Mouse (Mus musculus): ENCODE results near the gene Il16. TPM values are rescaled to one million over a fixed set of nuclear protein-coding genes. Genes with fewer than 3 reads are reported as not detected.

Il16 gene
- polyA plus RNA-seq, 1 experiment = not detected

DNA sequence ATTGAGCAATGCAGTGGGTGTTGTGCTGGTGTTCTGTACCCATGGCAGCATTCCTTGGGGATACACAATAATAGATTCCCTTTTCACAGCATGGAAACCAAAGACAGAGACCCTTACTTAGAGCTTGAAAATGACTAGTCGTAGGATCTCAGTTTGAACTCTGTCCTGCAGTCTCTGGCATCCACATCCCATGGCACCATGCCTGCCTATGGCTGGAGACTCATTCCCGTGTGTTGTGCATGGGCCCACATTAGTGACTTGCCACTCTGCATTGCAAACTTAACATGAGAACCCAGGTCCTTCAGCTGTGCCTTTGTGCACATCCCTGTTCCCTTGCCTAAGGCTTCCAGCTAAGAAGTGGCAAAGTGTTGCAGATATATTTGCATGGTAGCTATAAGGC lies 100.8 kb downstream of the Il16 start:
- TF ChIP-seq GATA1 (IDR thresholded peaks at IDR 0.05; ENCODE audit: low read length) = no peak

GRCm38 (mm10) chr7:83643581-83643980 lies 101.9 kb downstream of the Il16 start:
- no peak for TF ChIP-seq GATA1 (IDR thresholded peaks at IDR 0.05; ENCODE audit: low read length)

- no peak for TF ChIP-seq GATA1 (IDR thresholded peaks at IDR 0.05; ENCODE audit: low read length)
These were observed 104.4 kb downstream of the Il16 start for GRCm38 (mm10) chr7:83641163-83641562.

- TF ChIP-seq GATA1 (IDR thresholded peaks at IDR 0.05; ENCODE audit: low read length) = no peak
These were observed 104.9 kb downstream of the Il16 start for GRCm38 (mm10) chr7:83640581-83640980.

- TF ChIP-seq GATA1 (IDR thresholded peaks at IDR 0.05; ENCODE audit: low read length) = no peak
These were observed 106.4 kb downstream of the Il16 start for GRCm38 (mm10) chr7:83639084-83639483.

- no peak for TF ChIP-seq GATA1 (IDR thresholded peaks at IDR 0.05; ENCODE audit: low read length)
These were observed 107.5 kb downstream of the Il16 start for GRCm38 (mm10) chr7:83637781-83638583.

- TF ChIP-seq GATA1 (IDR thresholded peaks at IDR 0.05; ENCODE audit: low read length) = no peak
These were observed 109.1 kb downstream of the Il16 start for GRCm38 (mm10) chr7:83636425-83636824.

DNA sequence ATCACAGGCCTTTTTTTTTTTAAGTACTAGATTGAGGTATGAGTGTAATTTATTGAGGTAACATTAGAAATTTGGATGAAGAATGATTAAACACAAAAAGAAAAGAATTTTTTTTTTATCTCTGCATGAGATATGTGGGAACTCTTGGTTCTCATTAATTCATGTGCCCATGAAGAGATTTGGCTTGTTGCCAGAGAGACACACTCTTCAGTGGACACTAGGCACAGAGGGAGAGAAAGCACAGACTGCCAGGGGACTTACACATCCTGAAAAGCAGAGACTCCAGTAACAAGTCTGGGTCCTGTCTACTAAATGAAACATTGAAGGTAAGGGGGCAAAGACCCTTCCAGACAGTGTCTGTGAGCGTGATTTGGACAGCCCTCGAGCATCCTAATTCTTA lies 109.8 kb downstream of the Il16 start:
- no peak for TF ChIP-seq GATA1 (IDR thresholded peaks at IDR 0.05; ENCODE audit: low read length)

DNA sequence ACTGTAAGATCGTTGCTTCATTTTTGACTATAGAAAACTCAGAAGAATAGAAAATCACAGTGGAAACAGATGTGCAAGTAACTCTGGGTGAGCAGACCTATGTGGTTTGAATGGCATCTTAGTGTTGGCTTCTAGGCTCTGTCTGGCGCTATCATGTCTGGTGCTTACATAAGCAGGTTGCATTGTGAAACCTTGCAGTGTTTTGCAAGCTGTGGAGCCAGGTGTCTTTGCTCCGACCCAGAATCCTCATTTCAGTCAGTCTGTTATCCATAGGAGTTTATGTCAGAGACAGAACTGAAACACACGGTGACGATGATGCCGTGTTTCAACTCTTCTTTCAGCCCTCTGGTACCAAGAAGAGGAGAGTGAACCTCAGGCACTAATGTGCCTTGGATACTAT lies 111.7 kb downstream of the Il16 start:
- TF ChIP-seq GATA1 (IDR thresholded peaks at IDR 0.05; ENCODE audit: low read length) = no peak

DNA sequence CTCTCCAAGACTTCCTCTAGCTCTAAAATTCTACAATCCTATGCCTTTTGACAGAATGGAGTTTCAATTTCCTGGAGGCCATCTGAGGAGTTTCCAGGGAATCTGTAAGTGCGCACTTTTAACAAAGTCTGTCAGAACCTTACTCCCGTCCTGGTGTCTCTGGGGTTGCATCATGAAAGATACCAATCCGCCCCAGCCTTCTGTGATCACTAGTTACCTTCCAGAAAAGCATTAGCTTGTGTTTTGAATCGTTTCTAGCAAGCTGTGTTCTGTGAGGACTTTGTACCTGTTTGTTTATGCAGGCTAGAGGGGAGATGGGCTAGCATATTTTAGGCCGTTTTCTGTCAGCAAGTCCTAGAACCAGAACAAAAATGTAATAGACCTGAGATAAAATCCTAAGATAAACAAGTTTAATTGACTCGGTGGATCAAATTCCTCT lies 112.8 kb downstream of the Il16 start:
- no peak for TF ChIP-seq GATA1 (IDR thresholded peaks at IDR 0.05; ENCODE audit: low read length)

DNA sequence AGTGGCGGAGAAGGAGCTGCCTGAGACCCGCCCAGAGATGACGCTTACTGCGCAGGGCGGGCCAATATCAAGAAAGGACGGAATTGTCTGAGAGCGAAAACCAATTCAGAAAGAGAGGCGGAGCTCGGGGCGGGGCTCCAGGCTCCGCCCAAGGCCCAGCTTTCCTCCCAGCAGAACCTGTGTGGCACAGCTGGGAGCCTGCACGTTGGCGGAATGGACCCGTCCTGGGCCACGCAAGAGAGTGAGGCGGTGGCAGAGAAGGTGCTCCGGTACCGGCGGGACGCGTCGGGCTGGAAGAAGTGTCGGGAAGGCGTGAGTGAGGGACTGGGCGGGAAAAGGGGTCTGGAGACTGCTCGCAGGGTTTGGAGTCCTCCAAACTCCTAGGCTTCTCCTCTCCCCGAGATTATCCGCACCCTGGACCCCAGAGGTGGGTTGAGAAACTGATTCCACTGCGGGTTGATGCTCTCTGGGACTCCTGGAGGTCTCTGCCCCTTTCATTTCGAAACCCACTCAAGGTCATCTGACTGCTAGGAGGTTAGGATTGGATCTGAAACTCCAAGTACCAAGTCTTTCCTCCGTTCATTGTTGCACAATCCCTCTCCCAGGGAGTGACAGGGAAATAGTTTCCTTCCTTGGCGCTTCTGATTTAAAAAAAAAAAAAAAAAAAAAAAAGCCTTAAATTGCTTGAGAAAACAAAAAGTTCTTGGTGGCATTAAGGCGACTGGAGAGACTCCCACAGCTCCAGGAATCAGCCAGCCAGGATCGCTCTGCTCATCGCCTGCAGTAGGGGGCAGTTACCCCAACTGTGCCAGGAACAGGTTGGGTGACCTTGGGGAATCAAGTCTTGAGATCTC lies 113.5 kb downstream of the Il16 start, which contains the start of gene Stard5:
TSS of gene Stard5 (plus strand) at position 132 of the 854 bp plus-strand sequence.
- no peak for TF ChIP-seq GATA1 (IDR thresholded peaks at IDR 0.05; ENCODE audit: low read length)

DNA sequence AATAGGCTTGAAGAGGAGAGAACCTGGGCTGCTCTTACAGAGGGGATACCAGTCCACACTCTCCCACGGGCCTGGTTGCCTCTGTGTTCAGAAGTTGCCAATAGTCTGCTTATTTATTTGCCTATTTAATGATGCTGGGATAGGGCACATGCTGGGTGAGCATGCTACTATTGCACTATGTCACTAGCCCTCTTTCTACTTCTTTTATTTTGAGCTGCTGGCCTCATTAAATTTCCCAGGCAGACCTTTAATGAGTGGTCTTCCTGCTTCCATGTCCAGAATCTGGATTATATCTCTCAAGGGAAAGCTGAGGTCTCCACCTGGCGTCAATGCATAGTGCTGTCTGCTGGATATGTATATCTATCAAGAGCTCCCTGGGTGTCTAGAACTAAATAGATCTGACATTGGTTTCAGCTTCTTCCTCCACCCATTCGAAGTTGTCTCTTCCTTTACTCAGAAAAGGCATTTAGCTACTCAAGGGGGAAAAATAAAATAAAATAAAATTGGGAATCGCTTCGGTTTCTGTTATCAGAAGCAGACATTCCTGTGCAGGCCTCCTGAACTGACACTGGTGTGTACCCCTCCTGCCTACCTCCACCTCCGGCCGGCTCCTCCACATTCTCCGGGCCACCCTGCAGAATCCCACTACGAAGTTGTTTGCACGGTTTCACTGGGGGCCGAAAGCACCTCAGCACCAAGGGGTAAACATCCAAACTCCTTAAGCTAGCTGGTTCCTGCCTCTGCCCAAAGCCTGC lies 114.3 kb downstream of the Il16 start:
- TF ChIP-seq GATA1 (IDR thresholded peaks at IDR 0.05; ENCODE audit: low read length) = no peak

- TF ChIP-seq GATA1 (IDR thresholded peaks at IDR 0.05; ENCODE audit: low read length) = no peak
These were observed 118.2 kb downstream of the Il16 start for GRCm38 (mm10) chr7:83627369-83627768.

DNA sequence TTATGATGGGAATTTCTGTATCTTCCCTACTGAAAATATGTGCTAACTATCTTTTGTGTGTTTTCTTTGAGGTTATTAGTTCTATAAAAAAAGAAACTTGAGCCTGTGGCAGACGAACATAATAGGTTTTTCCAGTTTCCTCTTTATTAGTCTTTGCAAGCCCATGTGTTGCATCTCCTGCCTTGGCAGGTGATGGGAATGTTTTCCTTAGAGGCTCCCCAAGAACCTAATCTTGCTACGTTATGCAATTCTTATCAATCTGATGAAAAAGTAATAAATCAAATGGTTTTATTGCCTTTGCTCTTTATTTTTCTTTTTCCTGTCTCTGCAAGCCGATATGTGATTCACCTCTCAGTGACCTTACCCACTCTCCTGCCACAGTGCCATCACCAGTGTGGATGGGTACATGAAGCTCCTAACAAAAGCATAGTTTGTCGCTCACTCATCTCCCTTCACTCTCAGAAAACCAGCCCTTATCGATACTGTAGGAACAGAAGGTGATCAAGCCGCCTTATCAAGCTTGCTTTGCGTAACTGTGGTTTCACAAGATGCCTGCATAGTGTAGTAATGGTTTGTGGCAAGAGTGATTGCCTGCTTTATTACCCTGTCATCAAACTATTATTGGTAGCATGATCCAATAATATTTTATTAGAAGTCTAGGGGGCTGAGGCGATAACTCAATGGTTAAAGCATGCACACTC lies 118.8 kb downstream of the Il16 start:
- TF ChIP-seq GATA1 (IDR thresholded peaks at IDR 0.05; ENCODE audit: low read length) = no peak

GRCm38 (mm10) chr7:83624065-83624464 lies 121.5 kb downstream of the Il16 start:
- no peak for TF ChIP-seq GATA1 (IDR thresholded peaks at IDR 0.05; ENCODE audit: low read length)
